Mouse (Mus musculus) neural tube, embryonic 12.5 days (tissue): ENCODE measurements around the gene Adap1. TPM values are rescaled to one million over a fixed set of nuclear protein-coding genes. Genes with fewer than 3 reads are reported as not detected.

Experiments used
- ATAC-seq: fragments of 200-750 bp; cut with Nextera tagmentation; 2 replicates; pipeline ENCODE4 v1.8.0; 2017; ENCODE audit warnings: low read depth, mild to moderate bottlenecking, moderate TSS enrichment, moderate library complexity; ENCODE audit not compliant: low FRiP score
- H3K27ac ChIP-seq: fragments of 300-500 bp; sonication (generic); 2 replicates; pipeline ENCODE4 v1.5.1; 2016
- H3K27me3 ChIP-seq: fragments of 300-500 bp; sonication (generic); replicated peaks from 2 replicates; pipeline ENCODE4 v1.6.1; 2016; ENCODE audit warnings: mild to moderate bottlenecking
- H3K36me3 ChIP-seq: fragments of 300-500 bp; sonication (generic); 2 replicates; pipeline ENCODE4 v1.6.1; 2016; ENCODE audit warnings: mild to moderate bottlenecking
- H3K4me1 ChIP-seq: fragments of 300-500 bp; sonication (generic); 2 replicates; pipeline ENCODE4 v1.6.1; 2016
- H3K4me2 ChIP-seq: fragments of 300-500 bp; sonication (generic); replicated peaks from 2 replicates; pipeline ENCODE4 v1.6.1; 2016; ENCODE audit warnings: mild to moderate bottlenecking
- H3K4me3 ChIP-seq: fragments of 300-500 bp; sonication (generic); 2 replicates; pipeline ENCODE4 v1.5.1; 2016
- H3K9ac ChIP-seq: fragments of 300-500 bp; sonication (generic); 2 replicates; pipeline ENCODE4 v1.6.1; 2016; ENCODE audit warnings: mild to moderate bottlenecking
- H3K9me3 ChIP-seq: fragments of 300-500 bp; sonication (generic); 2 replicates; pipeline ENCODE4 v1.6.1; 2016; ENCODE audit warnings: mild to moderate bottlenecking
- whole genome bisulfite sequencing: fragments of 180-500 bp; shearing (Covaris S2); methylation state at CpG from one replicate; pipeline ENCODE4 v1.1.7; 2016; 5-methylcytosine and 5-hydroxymethylcytosine counted together
- polyA plus RNA-seq: library from polyadenylated mRNA; unstranded; fragments of >200 nt; fragmentation: Nextera tagmentation; extraction: Ambion mirVana; gene quantifications from 2 replicates; pipeline ENCODE4 v1.2.1, GENCODE M21; 2016

The Adap1 gene
- polyA plus RNA-seq, 1 experiment from 2014 or later, result 31.7 TPM

GRCm38 (mm10) chr5:139331742-139332141 is 6.3 kb upstream of the Adap1 start:
- WGBS, result 22% methylated on average over 8 of the region's 8 CpGs
- Histone ChIP-seq H3K27me3 (peaks cover 6% of the 10 kb centered on the region), H3K4me1 (no peaks in the 10 kb centered on the region), H3K9ac (no peak overlapping the region), H3K9me3 (no peaks in the 10 kb centered on the region), H3K4me3 (no peak overlapping the region), H3K36me3 (peaks cover 23% of the 10 kb centered on the region), H3K27ac (no peak overlapping the region), H3K4me2 (no peak overlapping the region)
- ATAC-seq, result no peak

GRCm38 (mm10) chr5:139330766-139331165 is 5.3 kb upstream of the Adap1 start:
- 81% methylated on average over 7 of the region's 7 CpGs for WGBS

GRCm38 (mm10) chr5:139327634-139328020 is 2.2 kb upstream of the Adap1 start:
- Histone ChIP-seq H3K9me3 (no peaks in the 10 kb centered on the region), H3K4me3 (no peak overlapping the region), H3K4me1 (peaks cover 13% of the 10 kb centered on the region; the same call in 1 of the 2 replicates), H3K9ac (no peak overlapping the region), H3K27me3 (peaks cover 45% of the 10 kb centered on the region), H3K36me3 (no peaks in the 10 kb centered on the region), H3K27ac (no peak overlapping the region), H3K4me2 (no peak overlapping the region)
- no peak for ATAC-seq
- 77% methylated on average over 7 of the region's 7 CpGs for WGBS

More at GRCm38 (mm10) chr5:139330766-139331165, 5.3 kb upstream of the Adap1 start:
- no peak overlapping the region for H3K9ac ChIP-seq
- H3K4me2 ChIP-seq, result no peak overlapping the region
- H3K27ac ChIP-seq, result no peak overlapping the region
- H3K4me1 ChIP-seq, result no peaks in the 10 kb centered on the region
- no peaks in the 10 kb centered on the region for H3K9me3 ChIP-seq
- ATAC-seq, result no peak
- no peak overlapping the region for H3K4me3 ChIP-seq
- peaks cover 13% of the 10 kb centered on the region for H3K36me3 ChIP-seq
- peaks cover 16% of the 10 kb centered on the region for H3K27me3 ChIP-seq

DNA sequence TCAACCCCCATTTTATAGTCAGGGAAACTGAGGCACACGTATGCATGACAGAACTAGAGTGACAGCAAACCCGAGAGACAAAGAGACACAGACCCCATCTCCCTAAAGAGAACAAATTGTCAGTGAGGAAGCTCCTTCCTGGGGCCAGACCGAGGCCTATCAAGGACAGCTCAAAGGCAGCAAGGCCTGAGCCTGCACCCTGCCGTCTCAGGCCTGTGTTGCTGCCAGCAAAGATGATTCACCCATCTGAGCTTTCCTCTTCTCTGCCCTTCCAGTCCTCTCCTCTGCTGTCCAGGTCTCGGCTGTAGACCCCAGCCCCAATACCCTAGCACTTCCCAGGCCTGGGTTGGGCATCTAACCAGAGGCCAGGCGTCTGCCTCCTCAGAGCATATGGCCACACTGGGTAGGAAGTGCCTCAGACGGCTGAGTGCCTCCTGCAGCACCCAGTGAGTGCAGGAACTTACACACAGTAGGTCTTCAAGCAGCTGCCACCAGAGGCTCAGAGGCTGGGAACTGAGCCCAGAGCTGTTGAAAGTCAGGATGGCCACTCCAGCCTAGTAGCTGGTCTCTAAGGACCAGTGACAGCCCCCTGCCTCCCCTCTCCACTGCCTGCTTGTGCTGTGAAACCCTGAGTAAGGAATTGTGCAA is 1.7 kb upstream of the Adap1 start:
- no peak overlapping the region for H3K4me3 ChIP-seq
- no peaks in the 10 kb centered on the region for H3K36me3 ChIP-seq
- 78% methylated on average over 7 of the region's 7 CpGs for WGBS
- no peak for ATAC-seq
- no peak overlapping the region for H3K4me2 ChIP-seq
- H3K27ac ChIP-seq, result no peak overlapping the region
- peaks cover 13% of the 10 kb centered on the region; the same call in 1 of the 2 replicates for H3K4me1 ChIP-seq
- no peaks in the 10 kb centered on the region for H3K9me3 ChIP-seq
- H3K27me3 ChIP-seq, result peaks cover 48% of the 10 kb centered on the region
- H3K9ac ChIP-seq, result no peak overlapping the region

GRCm38 (mm10) chr5:139326111-139326696 is 782 bp upstream of the Adap1 start:
- WGBS, result 59% methylated on average over 13 of the region's 13 CpGs
- H3K4me3 ChIP-seq, result no peak overlapping the region

DNA sequence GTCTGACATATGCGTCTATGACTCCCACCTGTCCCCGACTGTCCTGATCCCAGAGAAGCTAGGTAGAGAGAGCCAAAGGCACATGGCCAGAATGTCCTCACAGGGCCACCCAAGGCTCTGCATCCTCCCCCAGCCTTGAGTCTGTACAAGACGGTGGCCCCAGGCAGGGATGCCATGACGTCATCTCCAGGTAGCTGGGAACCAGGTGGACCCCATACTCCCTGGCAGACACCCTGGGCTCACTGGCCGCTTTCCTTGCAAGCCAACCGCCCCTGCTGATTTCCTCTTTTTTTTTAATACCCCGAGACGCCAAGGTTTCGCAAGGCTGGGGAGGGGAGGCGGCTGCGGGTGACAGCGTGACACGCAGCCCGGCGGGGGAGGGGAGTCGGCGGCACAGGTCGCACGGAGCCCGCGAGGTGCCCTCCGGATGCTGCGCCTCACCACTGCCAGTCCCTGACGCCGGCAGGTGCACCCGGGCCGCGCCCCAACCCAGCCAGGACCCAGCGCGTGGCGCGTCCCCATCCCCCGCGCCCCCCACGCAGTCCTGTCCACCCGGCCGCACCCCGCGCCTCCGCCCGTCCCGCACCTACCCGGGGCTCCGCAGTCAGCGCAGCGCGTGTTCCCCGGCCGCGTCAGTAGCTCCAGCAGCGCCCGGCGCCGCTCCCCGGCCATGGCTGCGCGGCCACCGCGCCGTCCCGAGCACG is 579 bp downstream of the Adap1 start:
- no peak overlapping the region for H3K27ac ChIP-seq
- H3K4me2 ChIP-seq, result peak overlapping the region; percentile 96
- ATAC-seq, result peak; percentile 62
- H3K36me3 ChIP-seq, result no peaks in the 10 kb centered on the region
- peak overlapping the region; percentile 65 for H3K4me3 ChIP-seq
- H3K4me1 ChIP-seq, result peaks cover 13% of the 10 kb centered on the region; the same call in 1 of the 2 replicates
- H3K9me3 ChIP-seq, result no peaks in the 10 kb centered on the region
- peaks cover 48% of the 10 kb centered on the region for H3K27me3 ChIP-seq
- peak overlapping the region; percentile 72 for H3K9ac ChIP-seq
- WGBS, result 2% methylated on average over 58 of the region's 62 CpGs

More at GRCm38 (mm10) chr5:139326111-139326696, 782 bp upstream of the Adap1 start:
- Histone ChIP-seq H3K9me3 (no peaks in the 10 kb centered on the region), H3K4me1 (peaks cover 13% of the 10 kb centered on the region; the same call in 1 of the 2 replicates), H3K27me3 (peaks cover 48% of the 10 kb centered on the region), H3K27ac (no peak overlapping the region), H3K36me3 (no peaks in the 10 kb centered on the region), H3K9ac (no peak overlapping the region), H3K4me2 (no peak overlapping the region)
- no peak for ATAC-seq

DNA sequence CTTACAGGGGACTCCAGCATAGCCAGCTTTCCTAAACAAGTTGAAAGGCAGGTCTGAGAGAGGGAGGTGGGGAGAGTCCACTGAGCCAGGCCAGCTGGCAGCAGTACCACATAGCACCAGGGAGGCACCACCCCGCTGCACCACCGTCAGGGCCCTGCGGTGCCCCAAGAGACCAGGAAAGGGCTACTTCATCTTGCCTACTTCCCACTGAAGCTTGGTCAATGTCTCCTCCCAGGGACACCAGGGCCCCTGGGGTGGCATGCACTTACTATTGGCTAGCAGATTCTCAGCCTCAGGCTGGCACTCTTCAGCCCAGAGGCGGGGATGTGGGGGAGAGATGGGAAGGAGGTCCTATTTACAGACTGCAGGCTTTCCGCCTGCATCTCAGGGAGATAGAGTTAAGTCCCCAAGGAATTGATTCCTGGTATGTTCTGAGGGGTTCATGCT is 1.4 kb downstream of the Adap1 start:
- no peak for ATAC-seq
- Histone ChIP-seq H3K9ac (0 out of 2 replicates have a peak overlapping the region, but pooled peaks have one; percentile 22), H3K27me3 (peaks cover 48% of the 10 kb centered on the region), H3K4me1 (peaks cover 13% of the 10 kb centered on the region; the same call in 1 of the 2 replicates), H3K36me3 (no peaks in the 10 kb centered on the region), H3K4me3 (peak overlapping the region; percentile 65), H3K9me3 (no peaks in the 10 kb centered on the region), H3K4me2 (peak overlapping the region; percentile 96), H3K27ac (no peak overlapping the region)
- 58% methylated on average over 5 of the region's 5 CpGs for WGBS

- no peak overlapping the region for H3K4me3 ChIP-seq
Observed at GRCm38 (mm10) chr5:139323260-139323924, 2.0 kb downstream of the Adap1 start.

GRCm38 (mm10) chr5:139321331-139321730 is 4.1 kb downstream of the Adap1 start:
- no peak for ATAC-seq
- H3K27me3 ChIP-seq, result peaks cover 38% of the 10 kb centered on the region
- no peak overlapping the region for H3K4me3 ChIP-seq
- no peaks in the 10 kb centered on the region for H3K36me3 ChIP-seq
- peaks cover 13% of the 10 kb centered on the region; the same call in 1 of the 2 replicates for H3K4me1 ChIP-seq
- WGBS, result 84% methylated on average over 6 of the region's 6 CpGs
- no peak overlapping the region for H3K27ac ChIP-seq
- no peak overlapping the region for H3K4me2 ChIP-seq
- no peaks in the 10 kb centered on the region for H3K9me3 ChIP-seq
- H3K9ac ChIP-seq, result no peak overlapping the region

More at GRCm38 (mm10) chr5:139323260-139323924, 2.0 kb downstream of the Adap1 start:
- peaks cover 48% of the 10 kb centered on the region for H3K27me3 ChIP-seq
- no peaks in the 10 kb centered on the region for H3K36me3 ChIP-seq
- peaks cover 13% of the 10 kb centered on the region; the same call in 1 of the 2 replicates for H3K4me1 ChIP-seq
- ATAC-seq, result no peak
- no peaks in the 10 kb centered on the region for H3K9me3 ChIP-seq
- no peak overlapping the region for H3K27ac ChIP-seq
- peak overlapping the region; percentile 96 for H3K4me2 ChIP-seq
- 82% methylated on average over 9 of the region's 9 CpGs for WGBS
- no peak overlapping the region for H3K9ac ChIP-seq

- Histone ChIP-seq H3K27ac (no peak overlapping the region), H3K36me3 (no peaks in the 10 kb centered on the region), H3K9ac (no peak overlapping the region), H3K9me3 (no peaks in the 10 kb centered on the region), H3K4me2 (no peak overlapping the region), H3K4me3 (no peak overlapping the region), H3K27me3 (peaks cover 29% of the 10 kb centered on the region), H3K4me1 (peaks cover 13% of the 10 kb centered on the region; the same call in 1 of the 2 replicates)
- no peak for ATAC-seq
- 79% methylated on average over 7 of the region's 7 CpGs for WGBS
Observed at GRCm38 (mm10) chr5:139320424-139320823, 5.0 kb downstream of the Adap1 start.

GRCm38 (mm10) chr5:139317751-139318504 is 7.5 kb downstream of the Adap1 start:
- Histone ChIP-seq H3K27me3 (peaks cover 6% of the 10 kb centered on the region), H3K9me3 (no peaks in the 10 kb centered on the region), H3K4me3 (no peak overlapping the region), H3K4me1 (no peaks in the 10 kb centered on the region), H3K36me3 (no peaks in the 10 kb centered on the region), H3K27ac (no peak overlapping the region), H3K4me2 (no peak overlapping the region), H3K9ac (no peak overlapping the region)
- 63% methylated on average over 21 of the region's 21 CpGs for WGBS
- no peak for ATAC-seq
